Mouse (Mus musculus) left cerebral cortex, adult 2 months (tissue): ENCODE results near the gene Six5. TPM values are rescaled to one million over a fixed set of nuclear protein-coding genes. Genes with fewer than 3 reads are reported as not detected.
A peak's percentile ranks its signal among the peaks of the same experiment; 100 is the strongest.
"Not testable (repeated sequence)": the region's sequence is repeated elsewhere in the genome, so short reads cannot be mapped to it uniquely, and the experiment has no call there.

Experiments used
- DNase-seq, 2 experiments: peaks; one replicate each; pipeline ENCODE4 v3.0.0; 2021 to 2022; ENCODE audit warnings: low spot score in 2 of 2, mixed read lengths in 1 of 2; ENCODE audit errors: extremely low spot score in 1 of 2
- H3K27ac ChIP-seq: fragments of 200-600 bp; 2 replicates; pipeline ENCODE4 v1.8.1; 2022
- H3K4me3 ChIP-seq: fragments of 200-600 bp; 2 replicates; pipeline ENCODE4 v1.8.1; 2022
- CTCF ChIP-seq: fragments of 200-600 bp; IDR thresholded peaks from 2 replicates; pipeline ENCODE4 v1.8.1; 2022; ENCODE audit warnings: antibody characterized with exemption, mild to moderate bottlenecking, moderate library complexity
- intact Hi-C: fragments of 180-260 bp; cut with DNase I; formaldehyde crosslinking; loops from one replicate; pipeline ENCODE4 v1.15.1; 2025
- total RNA-seq, 2 experiments: library from RNA; stranded (reverse); gene quantifications; 2 replicates each; pipeline ENCODE4 v1.2.3; 2021

Gene Six5
- total RNA-seq, 2 experiments from 2014 or later, result 1.9 to 2.0 TPM

- intact Hi-C loops, result no loop called here
- H3K4me3 ChIP-seq, result no peak overlapping the region
- TF ChIP-seq CTCF, result no peak
- DNase-seq, result no peak
- H3K27ac ChIP-seq, result no peak overlapping the region
These were observed 37.0 kb upstream of the Six5 start for GRCm38 (mm10) chr7:19057405-19057804.

DNA sequence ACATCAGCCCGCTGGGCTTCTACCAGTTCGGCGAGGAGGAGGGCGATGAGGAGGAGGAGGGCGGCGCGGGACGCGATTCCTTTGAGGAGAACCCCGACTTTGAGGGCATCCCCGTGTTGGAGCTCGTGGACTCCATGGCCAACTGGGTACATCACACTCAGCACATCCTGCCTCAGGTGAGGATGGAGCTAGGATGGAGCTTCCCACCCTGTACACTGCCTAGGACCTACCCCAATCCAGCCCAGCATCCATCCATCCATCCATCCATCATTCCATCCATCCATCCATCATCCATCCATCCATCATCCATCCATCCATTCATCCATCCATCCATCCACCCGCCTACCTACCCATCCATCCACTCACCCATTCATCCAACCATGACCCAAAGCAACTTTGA lies 28.5 kb upstream of the Six5 start:
- intact Hi-C loops, result no loop called here
- TF ChIP-seq CTCF, result no peak
- no peak overlapping the region for H3K4me3 ChIP-seq
- no peak for DNase-seq
- H3K27ac ChIP-seq, result no peak overlapping the region

GRCm38 (mm10) chr7:19067063-19067462 lies 27.3 kb upstream of the Six5 start:
- intact Hi-C loops, result no loop called here
- no peak overlapping the region for H3K27ac ChIP-seq
- DNase-seq, result no peak
- no peak for TF ChIP-seq CTCF
- no peak overlapping the region for H3K4me3 ChIP-seq

DNA sequence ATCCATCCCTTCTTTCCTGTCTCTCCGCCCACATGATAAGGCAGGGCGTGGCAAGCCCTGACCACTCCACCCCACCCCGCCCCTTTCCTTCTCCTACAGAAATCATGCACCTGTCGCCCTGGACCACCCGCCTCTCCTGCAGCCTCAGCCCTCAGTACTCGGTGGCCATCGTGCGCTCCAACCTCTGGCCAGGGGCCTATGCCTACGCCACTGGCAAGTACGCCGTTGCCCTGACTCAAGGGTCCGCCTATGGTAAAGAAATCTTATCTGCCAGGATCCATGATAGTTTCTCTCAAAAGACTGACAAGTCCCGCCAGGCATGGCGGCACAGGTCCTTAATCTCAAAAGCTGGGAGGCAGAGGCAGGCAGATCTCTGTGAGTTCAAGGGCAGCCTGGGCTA lies 26.5 kb upstream of the Six5 start:
- Histone ChIP-seq H3K27ac (no peak overlapping the region), H3K4me3 (no peak overlapping the region)
- intact Hi-C loops, result loop anchor here (2.0 kb wide), 1 partner anchor 25 kb away; no protein-coding TSS in a partner anchor
- DNase-seq, result no peak
- no peak for TF ChIP-seq CTCF

DNA sequence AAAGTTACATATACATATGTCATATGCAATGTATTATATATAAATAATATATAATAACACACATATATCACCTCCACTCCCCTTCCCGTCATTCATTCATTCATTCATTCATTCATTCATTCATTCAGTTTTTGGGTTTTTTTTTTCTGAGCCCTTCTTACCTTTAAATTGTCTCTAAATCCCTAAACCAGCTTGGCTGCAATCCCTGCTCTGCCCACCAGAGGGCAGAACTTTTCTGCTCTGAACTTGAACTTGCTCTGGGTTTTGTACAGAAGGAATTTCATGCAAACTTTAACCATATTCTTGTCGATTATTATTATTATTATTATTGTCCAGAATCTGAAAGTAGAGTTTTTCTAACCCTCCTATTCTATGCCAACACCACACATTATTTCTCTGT lies 25.7 kb upstream of the Six5 start:
- TF ChIP-seq CTCF, result peak; percentile 82
- Histone ChIP-seq H3K27ac (no peak overlapping the region), H3K4me3 (no peak overlapping the region)
- DNase-seq, result peak in 1 of 2 experiments; percentile 74
- intact Hi-C loops, result loop anchor here (2.0 kb wide), 1 partner anchor 24 kb away; no protein-coding TSS in a partner anchor

- no peak for DNase-seq
- no peak overlapping the region for H3K27ac ChIP-seq
- intact Hi-C loops, result loop anchor here (2.0 kb wide), 1 partner anchor 23 kb away; no protein-coding TSS in a partner anchor
- peak; percentile 40 for TF ChIP-seq CTCF
- H3K4me3 ChIP-seq, result no peak overlapping the region
These were observed 24.9 kb upstream of the Six5 start for GRCm38 (mm10) chr7:19069500-19069899.

GRCm38 (mm10) chr7:19071024-19071423 lies 23.4 kb upstream of the Six5 start:
- H3K27ac ChIP-seq, H3K4me3 ChIP-seq, DNase-seq, intact Hi-C loops: not testable (repeated sequence)
- TF ChIP-seq CTCF, result peak; percentile 36

DNA sequence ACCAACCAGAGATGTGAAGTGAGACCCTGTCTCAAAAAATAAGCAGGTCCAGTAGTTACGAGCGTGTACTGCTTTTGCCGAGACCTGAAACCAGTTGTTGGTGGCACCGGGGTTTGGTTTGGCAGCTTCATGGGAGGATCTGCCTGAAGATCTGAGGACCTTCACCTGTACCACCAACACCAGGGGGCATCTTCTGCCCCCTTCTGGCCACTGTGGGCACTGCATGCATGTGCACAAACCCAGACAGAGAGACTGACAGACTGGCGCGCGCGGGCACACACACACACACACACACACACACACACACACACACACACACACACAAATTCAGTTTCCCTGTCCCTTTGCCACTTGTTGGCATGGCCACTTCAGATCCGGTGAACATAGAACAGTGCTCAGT lies 20.9 kb upstream of the Six5 start:
- Histone ChIP-seq H3K4me3 (no peak overlapping the region), H3K27ac (no peak overlapping the region)
- intact Hi-C loops, result no loop called here
- DNase-seq, result no peak
- TF ChIP-seq CTCF, result peak; percentile 42

- intact Hi-C loops, result no loop called here
- H3K27ac ChIP-seq, result no peak overlapping the region
- DNase-seq, result no peak
- TF ChIP-seq CTCF, result no peak; the same call in none of the 2 replicates
- no peak overlapping the region for H3K4me3 ChIP-seq
These were observed 19.9 kb upstream of the Six5 start for GRCm38 (mm10) chr7:19074494-19074893.

DNA sequence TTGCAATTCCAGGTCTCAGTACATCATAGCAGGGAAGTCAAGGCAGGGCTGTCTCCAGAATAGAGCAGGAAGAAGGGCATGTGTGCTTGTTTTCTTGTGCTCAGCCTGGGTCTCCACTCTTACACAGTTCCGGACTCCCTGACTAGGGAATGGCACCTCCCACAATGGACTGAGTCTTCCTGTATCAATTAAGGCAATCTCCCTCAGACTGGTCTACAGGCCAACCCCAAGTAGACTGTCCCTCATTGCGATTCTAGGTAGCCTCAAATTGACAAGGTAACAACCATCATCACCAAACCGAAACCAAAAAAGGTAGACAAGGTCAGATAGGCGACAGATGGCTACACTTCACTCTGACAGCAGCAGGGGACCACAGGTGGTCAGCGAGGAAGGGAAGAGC lies 19.2 kb upstream of the Six5 start:
- intact Hi-C loops, result no loop called here

DNA sequence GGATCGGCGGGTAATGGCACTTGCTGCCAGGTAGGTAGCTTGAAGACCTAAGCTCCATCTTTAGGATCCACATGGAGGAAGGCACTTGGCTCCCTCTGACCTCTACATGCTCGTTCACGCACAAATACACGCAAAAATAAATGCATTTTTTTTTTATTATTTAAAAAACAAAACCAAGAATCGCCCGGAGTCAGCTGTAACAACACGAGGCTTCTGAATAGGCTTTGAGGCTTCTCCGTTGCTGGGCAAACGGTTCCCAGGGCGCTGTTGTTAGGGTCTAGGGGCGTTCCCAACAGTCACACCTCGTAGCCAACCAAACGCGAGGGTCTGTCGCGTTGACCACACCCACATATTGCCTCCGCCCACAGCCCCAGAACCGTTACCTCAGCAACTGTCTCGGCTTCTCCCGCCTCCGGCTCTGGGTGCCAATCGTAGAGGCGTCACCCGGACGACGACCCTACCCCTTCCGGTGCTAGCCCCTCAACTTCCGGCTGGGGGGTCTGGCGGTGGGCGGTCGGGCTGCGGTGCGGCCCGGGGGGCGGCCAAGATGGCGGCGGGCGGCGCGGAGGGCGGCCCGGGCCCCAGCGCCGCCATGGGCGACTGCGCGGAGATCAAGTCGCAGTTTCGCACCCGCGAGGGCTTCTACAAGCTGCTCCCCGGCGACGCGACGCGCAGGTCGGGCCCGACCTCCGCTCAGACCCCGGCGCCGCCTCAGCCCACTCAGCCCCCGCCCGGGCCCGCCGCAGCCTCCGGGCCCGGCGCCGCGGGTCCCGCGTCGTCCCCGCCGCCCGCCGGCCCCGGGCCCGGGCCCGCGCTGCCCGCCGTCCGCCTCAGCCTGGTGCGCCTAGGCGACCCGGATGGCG lies 18.4 kb upstream of the Six5 start, which contains the start of gene Dmwd:
Gene Dmwd, plus strand, starts transcription at position 505 of the 863 bp plus-strand sequence.
- peak within 1 kb of the TSS; percentile 84 for H3K4me3 ChIP-seq
- peak; percentile 95 to 97 for DNase-seq
- intact Hi-C loops, result loop anchor here (2.0 kb wide), 1 partner anchor 17 kb away; no protein-coding TSS in a partner anchor
- H3K27ac ChIP-seq, result peak within 1 kb of the TSS; percentile 86
- TF ChIP-seq CTCF, result no peak

More for the DNA sequence above, 19.2 kb upstream of the Six5 start:
- TF ChIP-seq CTCF, result no peak
- DNase-seq, result no peak
- Histone ChIP-seq H3K27ac (peak overlapping the region; percentile 86), H3K4me3 (peak overlapping the region; percentile 84)

GRCm38 (mm10) chr7:19076586-19076991 lies 17.8 kb upstream of the Six5 start:
- DNase-seq, result no peak
- no peak for TF ChIP-seq CTCF

More at GRCm38 (mm10) chr7:19076586-19076991, 17.8 kb upstream of the Six5 start:
- Histone ChIP-seq H3K27ac (peak overlapping the region; percentile 81), H3K4me3 (peak overlapping the region; percentile 84)
- intact Hi-C loops, result loop anchor here (2.0 kb wide), 1 partner anchor 16 kb away; no protein-coding TSS in a partner anchor
